Mouse (Mus musculus) lung, embryonic 16.5 days (tissue): ENCODE measurements at regions not wholly inside any gene's neighbourhood (a gene's known extent, or its start where the extent isn't known, plus 50 kb on each side); places are given as distances from the start of the nearest gene placed in this dataset.

ENCODE experiments used
- ATAC-seq: fragments of 200-750 bp; cut with Nextera tagmentation; 2 replicates; pipeline ENCODE4 v1.8.0; 2017; ENCODE audit warnings: low read depth, mild to moderate bottlenecking, moderate library complexity
- H3K27ac ChIP-seq: fragments of 300-500 bp; sonication (generic); 2 replicates; pipeline ENCODE4 v1.5.1; 2014; ENCODE audit warnings: mild to moderate bottlenecking, control low read depth, low read length
- H3K27me3 ChIP-seq: fragments of 300-500 bp; sonication (generic); 2 replicates; pipeline ENCODE4 v1.6.1; 2014; ENCODE audit warnings: low read depth, low read length, mixed read lengths; ENCODE audit not compliant: control insufficient read depth, insufficient read depth
- H3K36me3 ChIP-seq: fragments of 300-500 bp; sonication (generic); 2 replicates; pipeline ENCODE4 v1.6.1; 2014; ENCODE audit warnings: low read length; ENCODE audit not compliant: control insufficient read depth, insufficient read depth
- H3K4me1 ChIP-seq: fragments of 300-500 bp; sonication (generic); replicated peaks from 2 replicates; pipeline ENCODE4 v1.6.1; 2014; ENCODE audit warnings: low read length, mixed read lengths; ENCODE audit not compliant: control insufficient read depth, insufficient read depth
- H3K4me2 ChIP-seq: fragments of 300-500 bp; sonication (generic); 2 replicates; pipeline ENCODE4 v1.6.1; 2014; ENCODE audit warnings: low read depth, low read length, control low read depth
- H3K4me3 ChIP-seq: fragments of 300-500 bp; sonication (generic); 2 replicates; pipeline ENCODE4 v1.5.1; 2014; ENCODE audit warnings: mild to moderate bottlenecking, low read length, control low read depth
- H3K9ac ChIP-seq: fragments of 300-500 bp; sonication (generic); 2 replicates; pipeline ENCODE4 v1.6.1; 2014; ENCODE audit warnings: low read length, control low read depth
- H3K9me3 ChIP-seq: fragments of 300-500 bp; sonication (generic); 2 replicates; pipeline ENCODE4 v1.6.1; 2016; ENCODE audit warnings: low read length; ENCODE audit not compliant: control insufficient read depth
- WGBS: fragments of 180-500 bp; shearing (Covaris S2); extraction: QIAGEN DNeasy Blood & Tissue Kit; methylation state at CpG from one replicate; pipeline ENCODE4 v1.1.7; 2014; 5-methylcytosine and 5-hydroxymethylcytosine counted together

- WGBS = 74% methylated on average over 5 of the region's 5 CpGs
- Histone ChIP-seq H3K4me3 (no peak overlapping the region), H3K4me1 (no peaks in the 10 kb centered on the region), H3K4me2 (no peak overlapping the region), H3K9ac (no peak overlapping the region), H3K27me3 (no peaks in the 10 kb centered on the region), H3K27ac (no peak overlapping the region), H3K9me3 (no peaks in the 10 kb centered on the region), H3K36me3 (no peaks in the 10 kb centered on the region)
- no peak for ATAC-seq
These were observed 252.1 kb downstream of the CK137956 start for GRCm38 (mm10) chr4:127718661-127719060.

- 87% methylated on average over 10 of the region's 10 CpGs for WGBS
- Histone ChIP-seq H3K4me1 (no peaks in the 10 kb centered on the region), H3K9me3 (no peaks in the 10 kb centered on the region), H3K27me3 (no peaks in the 10 kb centered on the region), H3K9ac (no peak overlapping the region), H3K36me3 (no peaks in the 10 kb centered on the region), H3K4me3 (no peak overlapping the region), H3K4me2 (no peak overlapping the region), H3K27ac (no peak overlapping the region)
- ATAC-seq = no peak
These were observed 258.5 kb downstream of the CK137956 start for GRCm38 (mm10) chr4:127712274-127712673.

GRCm38 (mm10) chr4:127710816-127711215 lies 259.9 kb downstream of the CK137956 start:
- no peak overlapping the region for H3K4me2 ChIP-seq
- no peak overlapping the region for H3K4me3 ChIP-seq
- no peaks in the 10 kb centered on the region for H3K27me3 ChIP-seq
- H3K36me3 ChIP-seq = no peaks in the 10 kb centered on the region
- no peaks in the 10 kb centered on the region for H3K4me1 ChIP-seq
- no peak overlapping the region for H3K27ac ChIP-seq
- no peak overlapping the region for H3K9ac ChIP-seq
- 70% methylated on average over 4 of the region's 4 CpGs for WGBS
- no peaks in the 10 kb centered on the region for H3K9me3 ChIP-seq
- no peak for ATAC-seq

- Histone ChIP-seq H3K27ac (no peak overlapping the region), H3K4me3 (no peak overlapping the region), H3K27me3 (no peaks in the 10 kb centered on the region), H3K9me3 (no peaks in the 10 kb centered on the region), H3K36me3 (no peaks in the 10 kb centered on the region), H3K9ac (no peak overlapping the region), H3K4me1 (no peaks in the 10 kb centered on the region), H3K4me2 (no peak overlapping the region)
- WGBS = 69% methylated on average over 6 of the region's 6 CpGs
- ATAC-seq = no peak
These were observed 261.0 kb downstream of the CK137956 start for GRCm38 (mm10) chr4:127709746-127710145.

GRCm38 (mm10) chr4:127708186-127708585 lies 262.6 kb downstream of the CK137956 start:
- Histone ChIP-seq H3K9me3 (no peaks in the 10 kb centered on the region), H3K4me2 (no peak overlapping the region), H3K36me3 (no peaks in the 10 kb centered on the region), H3K27me3 (no peaks in the 10 kb centered on the region), H3K27ac (no peak overlapping the region), H3K4me1 (no peaks in the 10 kb centered on the region), H3K9ac (no peak overlapping the region), H3K4me3 (no peak overlapping the region)
- ATAC-seq = no peak
- WGBS = 48% methylated on average over 3 of the region's 3 CpGs

GRCm38 (mm10) chr4:127707126-127707525 lies 263.6 kb downstream of the CK137956 start:
- ATAC-seq = no peak
- 90% methylated on average over 3 of the region's 3 CpGs for WGBS

GRCm38 (mm10) chr4:127701651-127702050 lies 269.1 kb downstream of the CK137956 start:
- H3K4me1 ChIP-seq = no peaks in the 10 kb centered on the region
- no peak overlapping the region for H3K9ac ChIP-seq
- H3K36me3 ChIP-seq = no peaks in the 10 kb centered on the region
- H3K4me3 ChIP-seq = no peak overlapping the region
- H3K27me3 ChIP-seq = no peaks in the 10 kb centered on the region
- no peak overlapping the region for H3K27ac ChIP-seq
- ATAC-seq = no peak
- H3K9me3 ChIP-seq = no peaks in the 10 kb centered on the region
- no peak overlapping the region for H3K4me2 ChIP-seq
- WGBS = 91% methylated on average over 11 of the region's 11 CpGs

More at GRCm38 (mm10) chr4:127707126-127707525, 263.6 kb downstream of the CK137956 start:
- no peak overlapping the region for H3K4me2 ChIP-seq
- no peaks in the 10 kb centered on the region for H3K4me1 ChIP-seq
- H3K27ac ChIP-seq = no peak overlapping the region
- no peak overlapping the region for H3K9ac ChIP-seq
- no peaks in the 10 kb centered on the region for H3K36me3 ChIP-seq
- H3K4me3 ChIP-seq = no peak overlapping the region
- H3K9me3 ChIP-seq = no peaks in the 10 kb centered on the region
- no peaks in the 10 kb centered on the region for H3K27me3 ChIP-seq

GRCm38 (mm10) chr4:127689986-127690385 lies 280.8 kb downstream of the CK137956 start:
- Histone ChIP-seq H3K36me3 (no peaks in the 10 kb centered on the region), H3K9me3 (no peaks in the 10 kb centered on the region), H3K27me3 (no peaks in the 10 kb centered on the region), H3K27ac (no peak overlapping the region), H3K4me2 (no peak overlapping the region), H3K9ac (no peak overlapping the region), H3K4me3 (no peak overlapping the region), H3K4me1 (no peaks in the 10 kb centered on the region)
- ATAC-seq = no peak
- 52% methylated on average over 4 of the region's 4 CpGs for WGBS

- WGBS = 55% methylated on average over 3 of the region's 3 CpGs
- no peak for ATAC-seq
- Histone ChIP-seq H3K4me3 (no peak overlapping the region), H3K36me3 (no peaks in the 10 kb centered on the region), H3K4me1 (no peaks in the 10 kb centered on the region), H3K4me2 (no peak overlapping the region), H3K9me3 (no peaks in the 10 kb centered on the region), H3K27me3 (no peaks in the 10 kb centered on the region), H3K9ac (no peak overlapping the region), H3K27ac (no peak overlapping the region)
These were observed 285.7 kb downstream of the CK137956 start for GRCm38 (mm10) chr4:127685021-127685420.

GRCm38 (mm10) chr4:127679391-127679790 lies 291.4 kb downstream of the CK137956 start:
- Histone ChIP-seq H3K9ac (no peak overlapping the region), H3K36me3 (no peaks in the 10 kb centered on the region), H3K27me3 (no peaks in the 10 kb centered on the region), H3K4me1 (no peaks in the 10 kb centered on the region), H3K9me3 (no peaks in the 10 kb centered on the region), H3K4me2 (no peak overlapping the region), H3K4me3 (no peak overlapping the region), H3K27ac (no peak overlapping the region)
- no peak for ATAC-seq
- 23% methylated on average over 4 of the region's 4 CpGs for WGBS
